Comparison of ENCODE assay signal across 9 mouse cellular contexts in genomic region chr5:124028680-124029079, GRCm38 (mm10). TPM values are rescaled to one million over a fixed set of nuclear protein-coding genes. Genes with fewer than 3 reads are reported as not detected.
DNase-seq lines count a peak whose midpoint lies in the region; ATAC-seq lines count a peak whose summit lies in the region.
"Had no signal": no experiment of that assay in that cellular context is flagged by ENCODE, and none has a peak within 500 bp of the region (broad histone marks: within the 10 kb centered on the region; RNA-seq: fewer than 3 reads in every experiment).

No protein-coding gene starts in this region.

- no peaks in the 10 kb centered on the region for H3K27me3 ChIP-seq in heart, embryonic 14.5 days (ENCODE audit: control insufficient read depth, insufficient read depth, low read length)
- no peaks in the 10 kb centered on the region for H3K27me3 ChIP-seq in forebrain, embryonic 12.5 days
- no peaks in the 10 kb centered on the region for H3K27me3 ChIP-seq in midbrain, embryonic 10.5 days (ENCODE audit: low read depth, poor library complexity, severe bottlenecking)

- 18% methylated on average over 7 of the region's 7 CpGs for WGBS in heart, embryonic 14.5 days
- WGBS in forebrain, embryonic 12.5 days = 33% methylated on average over 7 of the region's 7 CpGs
- WGBS in midbrain, embryonic 10.5 days = 79% methylated on average over 7 of the region's 7 CpGs

- peak overlapping the region; percentile 70 for H3K9ac ChIP-seq in heart, embryonic 14.5 days (ENCODE audit: low read length)
- no peak overlapping the region for H3K9ac ChIP-seq in forebrain, embryonic 12.5 days

- H3K27ac ChIP-seq in heart, embryonic 14.5 days (replicated peaks in 1 of 2; ENCODE audit: control insufficient read depth in 1 of 2, insufficient read depth in 1 of 2, low read depth in 2 of 2, low read length in 2 of 2) = peak overlapping the region; percentile 93 to 97
- peak overlapping the region; percentile 79 for H3K27ac ChIP-seq in forebrain, embryonic 12.5 days
- H3K27ac ChIP-seq in midbrain, embryonic 10.5 days (replicated peaks) = peak overlapping the region; percentile 78

- peak overlapping the region; percentile 81 for H3K4me2 ChIP-seq in heart, embryonic 14.5 days (ENCODE audit: low read length)
- H3K4me2 ChIP-seq in forebrain, embryonic 12.5 days = peak overlapping the region; percentile 19; the same call in 1 of the 2 replicates

- H3K4me1 ChIP-seq in heart, embryonic 14.5 days (ENCODE audit: control insufficient read depth in 2 of 2, insufficient read depth in 2 of 2, low read length in 2 of 2) = peaks cover 48 to 65% of the 10 kb centered on the region in 2 experiments
- H3K4me1 ChIP-seq in forebrain, embryonic 12.5 days = peaks cover 71% of the 10 kb centered on the region
- peaks cover 82% of the 10 kb centered on the region for H3K4me1 ChIP-seq in midbrain, embryonic 10.5 days

- H3K36me3 ChIP-seq in heart, embryonic 14.5 days (ENCODE audit: control insufficient read depth, insufficient read depth, low read length) = 0 out of 2 replicates have a peak, but pooled peaks cover 2% of the 10 kb centered on the region
- H3K36me3 ChIP-seq in forebrain, embryonic 12.5 days (replicated peaks) = peaks cover 4% of the 10 kb centered on the region
- peaks cover 38% of the 10 kb centered on the region for H3K36me3 ChIP-seq in midbrain, embryonic 10.5 days

- no peaks in the 10 kb centered on the region for H3K9me3 ChIP-seq in heart, embryonic 14.5 days (ENCODE audit: control insufficient read depth, low read length)
- H3K9me3 ChIP-seq in forebrain, embryonic 12.5 days = no peaks in the 10 kb centered on the region
- H3K9me3 ChIP-seq in midbrain, embryonic 10.5 days (replicated peaks) = no peaks in the 10 kb centered on the region

- no peak for ATAC-seq in heart, embryonic 14.5 days (ENCODE audit: insufficient number of reproducible peaks, insufficient read depth, low FRiP score, low read depth)
- no peak for ATAC-seq in forebrain, embryonic 12.5 days (ENCODE audit: low FRiP score)

- peak overlapping the region; percentile 7 to 25; a peak in 2 of 4 replicates for H3K4me3 ChIP-seq in heart, embryonic 14.5 days (ENCODE audit: control insufficient read depth in 1 of 2, insufficient read depth in 1 of 2, low read depth in 1 of 2, low read length in 2 of 2)
- no peak overlapping the region for H3K4me3 ChIP-seq in forebrain, embryonic 12.5 days (replicated peaks)
- peak overlapping the region; percentile 35 for H3K4me3 ChIP-seq in midbrain, embryonic 10.5 days

- no peak for DNase-seq in heart, adult 9 months (ENCODE audit: low spot score in 2 of 2)
- peak; percentile 51 to 59 for DNase-seq in CD8-positive naive resting alpha-beta T cell, adult 2 months (ENCODE audit: low read depth in 2 of 2, low spot score in 2 of 2)
- no peak for DNase-seq in midbrain, embryonic 10.5 days (ENCODE audit: low spot score)
- DNase-seq in kidney, adult 8-10 months = no peak
- no peak for DNase-seq in gastrocnemius, postnatal 25 days
- no peak for DNase-seq in frontal cortex, postnatal 25 days (ENCODE audit: low spot score in 2 of 2)
- DNase-seq: right cerebral cortex, postnatal 25 days had no signal

RNA-seq across cellular contexts. Expression of gene Vps37b, which starts 3.4 kb away (rescaled TPM):
- 47.6 and 47.7 TPM in 2 replicates for polyA plus RNA-seq in heart, embryonic 14.5 days (2014; fragmentation: Nextera tagmentation; extraction: Ambion mirVana)
- 70.5 and 73.4 TPM in 2 replicates for polyA plus RNA-seq in forebrain, embryonic 12.5 days (2016; fragmentation: Nextera tagmentation; extraction: Ambion mirVana)
- 58.1 and 69.2 TPM in 2 replicates for polyA plus RNA-seq in midbrain, embryonic 10.5 days (2016; fragmentation: Nextera tagmentation; extraction: Ambion mirVana)
- total RNA-seq in gastrocnemius, postnatal 25 days (2021) = 1 to 10 TPM; 4.2 to 6.3 TPM

RNA-seq across cellular contexts. Expression of gene Hip1r, which starts 55.3 kb away (rescaled TPM):
- 5.0 and 5.3 TPM in 2 replicates for polyA plus RNA-seq in heart, embryonic 14.5 days (2014; fragmentation: Nextera tagmentation; extraction: Ambion mirVana)
- polyA plus RNA-seq in forebrain, embryonic 12.5 days (2016; fragmentation: Nextera tagmentation; extraction: Ambion mirVana) = 16.0 and 17.9 TPM in 2 replicates
- 6.6 and 9.2 TPM in 2 replicates for polyA plus RNA-seq in midbrain, embryonic 10.5 days (2016; fragmentation: Nextera tagmentation; extraction: Ambion mirVana)
- 1 to 10 TPM; 6.2 to 6.6 TPM for total RNA-seq in gastrocnemius, postnatal 25 days (2021)

Comparison
In these comparisons a context has a peak if more than half of its experiments do, and no peak if none do; other contexts are left out.
1. DNase-seq: peak in CD8-positive naive resting alpha-beta T cell, adult 2 months (2 of 2); none in heart, adult 9 months (0 of 2), midbrain, embryonic 10.5 days (single experiment), kidney, adult 8-10 months (0 of 2), gastrocnemius, postnatal 25 days (single experiment) and frontal cortex, postnatal 25 days (0 of 2).
2. Peak in every context shown above with its lines, with median percentiles within 50 percentile points of each other: H3K27ac ChIP-seq.